Mouse (Mus musculus): ENCODE measurements around the gene Glis1. TPM values are rescaled to one million over a fixed set of nuclear protein-coding genes. Genes with fewer than 3 reads are reported as not detected.

The Glis1 gene
- polyA plus RNA-seq, 2 experiments, result 9.0 to 10.0 TPM

DNA sequence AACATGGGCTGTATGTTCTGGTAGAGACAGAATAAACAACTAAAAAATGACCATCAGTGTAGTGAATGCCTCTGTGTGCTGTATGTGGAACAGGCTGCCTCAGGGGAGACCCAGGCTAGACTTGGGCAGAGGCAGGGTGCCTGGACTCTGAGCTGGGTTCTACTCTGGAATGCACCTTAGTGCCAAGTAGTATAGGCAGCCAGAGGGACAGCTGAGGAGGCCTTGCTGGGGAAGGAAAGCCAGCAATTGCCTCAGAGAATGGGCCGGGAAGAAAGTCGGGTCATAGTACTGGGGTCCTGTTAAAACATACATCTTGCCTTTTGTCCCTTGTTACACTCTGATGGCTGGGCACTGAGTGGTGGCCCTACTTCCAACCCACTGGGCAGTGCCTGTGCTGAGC lies 25.1 kb downstream of the Glis1 start:
- Histone ChIP-seq H3K27ac (replicated peaks; ENCODE audit: low read depth, low read length) (no peak overlapping the region), H3K4me2 (replicated peaks; ENCODE audit: low read depth, low read length, severe bottlenecking) (no peak overlapping the region), H3K4me3 (replicated peaks; ENCODE audit: low read length) (no peak overlapping the region), H3K9me3 (ENCODE audit: control insufficient read depth, low read length) (no peaks in the 10 kb centered on the region), H3K36me3 (ENCODE audit: control insufficient read depth, insufficient read depth, low read length) (no peaks in the 10 kb centered on the region), H3K4me1 (ENCODE audit: control insufficient read depth, insufficient read depth, low read length) (peaks cover 28% of the 10 kb centered on the region), H3K27me3 (ENCODE audit: control insufficient read depth, insufficient read depth, low read length) (no peaks in the 10 kb centered on the region), H3K9ac (ENCODE audit: low read depth, low read length, severe bottlenecking) (no peak overlapping the region)
- no peak for ATAC-seq (ENCODE audit: low FRiP score, low read depth)
- DNase-seq (ENCODE audit: low spot score), result no peak
- WGBS, result 76% methylated on average over 2 of the region's 2 CpGs
- no peak for TF ChIP-seq POLR2A (IDR thresholded peaks at IDR 0.05; ENCODE audit: borderline replicate concordance, extremely low read depth, insufficient read depth, insufficient read length)

DNA sequence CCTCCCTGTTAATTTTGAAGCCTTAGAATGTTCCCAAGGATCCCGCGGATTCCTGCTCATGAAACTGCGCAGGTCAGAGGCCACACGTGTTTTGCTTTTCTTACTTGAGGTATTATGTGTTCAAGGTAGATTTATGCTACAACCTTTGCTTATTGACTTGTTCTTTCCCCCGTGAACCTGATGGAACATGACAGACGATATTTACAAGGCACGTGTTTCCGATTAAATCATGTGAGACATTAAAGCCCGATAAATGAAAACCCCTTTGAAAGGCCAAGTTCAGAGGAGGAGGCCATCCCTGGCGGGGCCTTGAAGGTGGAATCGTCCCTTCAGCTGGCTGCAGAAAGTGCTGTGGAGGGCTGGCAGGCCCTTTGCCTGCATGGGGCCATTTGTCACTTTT lies 26.1 kb downstream of the Glis1 start:
- Histone ChIP-seq H3K4me2 (replicated peaks; ENCODE audit: low read depth, low read length, severe bottlenecking) (no peak overlapping the region), H3K27me3 (ENCODE audit: control insufficient read depth, insufficient read depth, low read length) (no peaks in the 10 kb centered on the region), H3K9me3 (ENCODE audit: control insufficient read depth, low read length) (no peaks in the 10 kb centered on the region), H3K27ac (replicated peaks; ENCODE audit: low read depth, low read length) (no peak overlapping the region), H3K4me1 (ENCODE audit: control insufficient read depth, insufficient read depth, low read length) (peaks cover 28% of the 10 kb centered on the region), H3K36me3 (ENCODE audit: control insufficient read depth, insufficient read depth, low read length) (no peaks in the 10 kb centered on the region), H3K9ac (ENCODE audit: low read depth, low read length, severe bottlenecking) (no peak overlapping the region), H3K4me3 (replicated peaks; ENCODE audit: low read length) (no peak overlapping the region)
- no peak for DNase-seq (ENCODE audit: low spot score)
- no peak for TF ChIP-seq POLR2A (IDR thresholded peaks at IDR 0.05; ENCODE audit: borderline replicate concordance, extremely low read depth, insufficient read depth, insufficient read length)
- WGBS, result 28% methylated on average over 11 of the region's 11 CpGs
- ATAC-seq (ENCODE audit: low FRiP score, low read depth), result no peak

DNA sequence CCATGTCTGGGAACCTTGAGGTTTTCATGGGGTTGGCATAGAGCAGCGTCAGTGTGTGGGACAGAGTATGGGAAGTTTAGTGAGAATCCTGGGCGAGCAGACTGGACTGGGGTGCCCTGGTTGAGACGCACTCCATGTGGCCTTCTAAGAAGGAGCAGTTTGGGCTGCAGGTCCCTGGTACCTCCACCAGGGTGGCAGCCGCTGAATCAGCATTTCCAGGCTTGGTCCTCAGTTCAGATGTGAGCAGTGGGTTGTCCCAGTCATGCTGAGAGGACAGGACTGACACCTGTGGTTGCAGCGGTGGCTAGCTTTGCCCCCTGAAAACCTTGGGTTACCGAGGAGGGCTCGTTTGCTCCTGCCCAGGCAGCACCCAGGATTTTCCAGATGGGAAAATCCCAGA lies 33.4 kb downstream of the Glis1 start:
- H3K9ac ChIP-seq (ENCODE audit: low read depth, low read length, severe bottlenecking), result no peak overlapping the region
- H3K4me1 ChIP-seq (ENCODE audit: control insufficient read depth, insufficient read depth, low read length), result peaks cover 15% of the 10 kb centered on the region; the same call in 1 of the 2 replicates
- H3K27ac ChIP-seq (replicated peaks; ENCODE audit: low read depth, low read length), result no peak overlapping the region
- no peak overlapping the region for H3K4me3 ChIP-seq (replicated peaks; ENCODE audit: low read length)
- no peak for DNase-seq (ENCODE audit: low spot score)
- no peaks in the 10 kb centered on the region for H3K36me3 ChIP-seq (ENCODE audit: control insufficient read depth, insufficient read depth, low read length)
- 79% methylated on average over 7 of the region's 7 CpGs for WGBS
- no peaks in the 10 kb centered on the region for H3K27me3 ChIP-seq (ENCODE audit: control insufficient read depth, insufficient read depth, low read length)
- ATAC-seq (ENCODE audit: low FRiP score, low read depth), result peak; percentile 39; the same call in 1 of the 2 replicates
- no peak overlapping the region for H3K4me2 ChIP-seq (replicated peaks; ENCODE audit: low read depth, low read length, severe bottlenecking)
- no peaks in the 10 kb centered on the region for H3K9me3 ChIP-seq (ENCODE audit: control insufficient read depth, low read length)
- no peak for TF ChIP-seq POLR2A (IDR thresholded peaks at IDR 0.05; ENCODE audit: borderline replicate concordance, extremely low read depth, insufficient read depth, insufficient read length)

DNA sequence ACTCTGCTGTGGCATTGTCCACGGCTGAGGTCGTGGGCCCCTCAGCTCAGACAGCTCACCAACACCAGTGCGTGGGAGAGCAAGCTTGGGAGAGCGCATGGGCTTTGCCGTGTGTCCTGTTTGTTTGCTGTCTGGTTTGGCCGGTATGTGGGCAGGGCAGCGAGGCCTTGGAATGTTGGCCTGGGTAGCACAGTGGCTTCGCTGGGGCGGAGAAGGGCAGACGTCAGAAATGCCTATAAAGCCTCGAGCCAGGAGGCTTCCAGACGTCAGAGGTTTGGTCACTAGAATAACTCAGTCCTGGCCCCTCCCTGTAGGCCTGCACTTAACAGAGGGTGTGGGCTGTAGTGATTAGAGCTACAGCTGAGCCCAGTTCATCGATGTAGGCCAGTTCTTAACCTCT lies 33.9 kb downstream of the Glis1 start:
- H3K9me3 ChIP-seq (ENCODE audit: control insufficient read depth, low read length), result no peaks in the 10 kb centered on the region
- ATAC-seq (ENCODE audit: low FRiP score, low read depth) (no peak), DNase-seq (ENCODE audit: low spot score) (no peak)
- TF ChIP-seq POLR2A (IDR thresholded peaks at IDR 0.05; ENCODE audit: borderline replicate concordance, extremely low read depth, insufficient read depth, insufficient read length), result no peak
- no peak overlapping the region for H3K4me2 ChIP-seq (replicated peaks; ENCODE audit: low read depth, low read length, severe bottlenecking)
- no peak overlapping the region for H3K27ac ChIP-seq (replicated peaks; ENCODE audit: low read depth, low read length)
- no peak overlapping the region for H3K4me3 ChIP-seq (replicated peaks; ENCODE audit: low read length)
- no peaks in the 10 kb centered on the region for H3K27me3 ChIP-seq (ENCODE audit: control insufficient read depth, insufficient read depth, low read length)
- no peaks in the 10 kb centered on the region for H3K36me3 ChIP-seq (ENCODE audit: control insufficient read depth, insufficient read depth, low read length)
- 42% methylated on average over 13 of the region's 13 CpGs for WGBS
- no peak overlapping the region for H3K9ac ChIP-seq (ENCODE audit: low read depth, low read length, severe bottlenecking)
- peaks cover 15% of the 10 kb centered on the region; the same call in 1 of the 2 replicates for H3K4me1 ChIP-seq (ENCODE audit: control insufficient read depth, insufficient read depth, low read length)

DNA sequence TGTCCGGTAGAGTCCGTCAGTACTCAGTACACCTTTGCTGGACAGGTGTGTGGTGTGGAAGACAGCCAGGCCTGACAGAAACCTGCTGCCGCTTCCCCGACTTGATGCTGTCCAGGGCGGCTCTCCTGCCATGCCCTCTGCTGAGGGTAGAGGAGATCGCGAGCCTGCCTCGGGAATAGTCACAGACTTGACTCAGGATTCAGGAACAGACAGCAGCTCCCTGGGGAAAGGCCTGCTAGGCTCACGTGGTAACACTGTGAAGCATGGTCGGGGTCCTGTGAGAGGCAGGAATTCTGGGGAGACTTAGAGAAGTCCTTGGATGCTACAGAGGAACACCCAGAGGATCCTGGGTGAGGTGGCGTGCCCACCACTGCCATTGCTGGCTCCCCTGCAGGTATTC lies 34.4 kb downstream of the Glis1 start:
- Histone ChIP-seq H3K27ac (replicated peaks; ENCODE audit: low read depth, low read length) (no peak overlapping the region), H3K27me3 (ENCODE audit: control insufficient read depth, insufficient read depth, low read length) (no peaks in the 10 kb centered on the region), H3K4me2 (replicated peaks; ENCODE audit: low read depth, low read length, severe bottlenecking) (no peak overlapping the region), H3K9me3 (ENCODE audit: control insufficient read depth, low read length) (no peaks in the 10 kb centered on the region), H3K4me1 (ENCODE audit: control insufficient read depth, insufficient read depth, low read length) (peaks cover 11% of the 10 kb centered on the region; the same call in 1 of the 2 replicates), H3K9ac (ENCODE audit: low read depth, low read length, severe bottlenecking) (no peak overlapping the region), H3K4me3 (replicated peaks; ENCODE audit: low read length) (no peak overlapping the region), H3K36me3 (ENCODE audit: control insufficient read depth, insufficient read depth, low read length) (no peaks in the 10 kb centered on the region)
- ATAC-seq (ENCODE audit: low FRiP score, low read depth) (no peak), DNase-seq (ENCODE audit: low spot score) (no peak)
- 73% methylated on average over 11 of the region's 11 CpGs for WGBS
- TF ChIP-seq POLR2A (IDR thresholded peaks at IDR 0.05; ENCODE audit: borderline replicate concordance, extremely low read depth, insufficient read depth, insufficient read length), result no peak

DNA sequence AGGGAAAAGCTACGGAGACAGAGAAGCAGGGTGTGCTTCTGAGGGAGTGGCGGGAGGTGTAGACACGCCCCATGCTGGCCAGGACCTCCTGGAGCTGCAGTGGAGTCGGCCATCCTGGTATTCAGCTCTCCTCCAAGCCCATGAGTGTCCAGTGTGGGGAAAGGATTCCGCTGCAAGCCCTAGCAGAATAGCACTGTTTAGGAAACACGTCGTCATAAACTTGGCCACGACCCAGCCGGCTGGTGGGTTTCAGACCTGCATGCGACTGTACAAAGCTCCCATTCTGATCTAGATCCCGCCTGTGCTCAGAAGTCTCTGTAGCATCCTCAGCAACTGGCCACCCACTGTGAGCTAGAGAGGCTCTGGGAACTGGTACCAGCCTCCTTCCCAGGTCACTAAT lies 41.9 kb downstream of the Glis1 start:
- 36% methylated on average over 10 of the region's 11 CpGs for WGBS
- H3K9ac ChIP-seq (ENCODE audit: low read depth, low read length, severe bottlenecking), result no peak overlapping the region
- H3K9me3 ChIP-seq (ENCODE audit: control insufficient read depth, low read length), result no peaks in the 10 kb centered on the region
- H3K4me3 ChIP-seq (replicated peaks; ENCODE audit: low read length), result no peak overlapping the region
- H3K36me3 ChIP-seq (ENCODE audit: control insufficient read depth, insufficient read depth, low read length), result no peaks in the 10 kb centered on the region
- peak; percentile 54; the same call in 1 of the 2 replicates for ATAC-seq (ENCODE audit: low FRiP score, low read depth)
- H3K4me2 ChIP-seq (replicated peaks; ENCODE audit: low read depth, low read length, severe bottlenecking), result no peak overlapping the region
- no peaks in the 10 kb centered on the region for H3K27me3 ChIP-seq (ENCODE audit: control insufficient read depth, insufficient read depth, low read length)
- peaks cover 6% of the 10 kb centered on the region; the same call in 1 of the 2 replicates for H3K4me1 ChIP-seq (ENCODE audit: control insufficient read depth, insufficient read depth, low read length)
- TF ChIP-seq POLR2A (IDR thresholded peaks at IDR 0.05; ENCODE audit: borderline replicate concordance, extremely low read depth, insufficient read depth, insufficient read length), result no peak
- H3K27ac ChIP-seq (replicated peaks; ENCODE audit: low read depth, low read length), result no peak overlapping the region
- DNase-seq (ENCODE audit: low spot score), result peak; percentile 63
